Mouse (Mus musculus): ENCODE data around the gene Wnt5b.

Gene Wnt5b

DNA sequence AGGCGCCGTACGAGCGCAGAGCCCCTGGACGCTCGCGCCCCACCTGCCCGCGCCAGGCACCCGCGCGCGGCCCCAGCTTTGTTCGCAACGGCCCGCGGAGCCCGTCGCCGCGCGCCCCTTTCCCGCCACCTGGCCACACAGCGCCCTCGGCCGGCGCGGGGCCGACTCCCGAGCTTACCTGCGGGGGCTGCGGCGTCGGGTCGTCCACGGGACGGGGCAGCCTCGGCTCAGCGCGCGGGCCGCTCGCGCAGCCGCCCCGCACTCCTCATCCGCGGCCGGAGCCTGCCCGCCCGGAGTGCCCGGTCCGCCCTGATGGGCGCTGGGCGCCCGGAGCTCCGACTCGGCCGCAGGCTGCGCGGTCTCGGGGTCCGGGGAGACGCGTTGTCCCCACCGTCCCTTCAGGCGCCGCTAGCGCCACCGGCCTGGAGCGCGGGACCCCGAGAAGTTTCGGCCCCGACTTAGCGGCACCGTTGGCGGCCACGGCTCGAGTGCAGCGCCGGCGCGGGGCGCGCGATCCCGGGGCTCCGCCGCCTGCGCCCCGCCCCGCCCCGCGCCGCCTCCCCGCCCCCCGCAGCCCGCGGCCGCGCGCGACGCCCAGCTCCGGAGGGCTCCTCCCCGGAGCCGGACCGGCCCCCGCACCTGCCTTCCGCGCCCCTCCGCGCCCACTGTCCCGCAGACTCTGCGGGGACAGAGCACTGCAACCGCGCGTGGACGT is at the start of gene Wnt5b:
TSS of gene Wnt5b (minus strand) at position 545 of the 715 bp plus-strand sequence.
- DNase-seq (ENCODE audit: low read depth in 2 of 2, low spot score in 2 of 2), result no peak

DNA sequence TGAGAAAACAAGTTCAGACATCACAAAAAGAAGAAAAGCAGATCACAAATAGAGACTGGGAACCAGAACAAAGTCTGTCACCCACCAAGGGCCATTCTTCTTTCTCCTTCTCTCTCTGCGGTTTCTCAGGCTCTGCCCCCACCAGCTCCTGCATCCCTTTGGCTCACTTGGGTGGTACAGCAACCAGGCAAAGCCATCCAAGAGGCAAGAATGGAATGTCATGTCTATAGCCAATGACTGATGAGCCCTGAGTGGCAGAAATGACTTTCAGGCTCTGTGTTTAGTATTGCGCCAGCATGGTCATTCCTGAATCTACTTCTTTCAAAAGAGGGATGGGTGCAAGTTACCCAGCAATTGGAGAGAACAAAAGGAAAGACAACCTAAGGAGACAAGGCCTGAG is 46.7 kb upstream of the Wnt5b start:
- no peak for DNase-seq (ENCODE audit: low read depth in 2 of 2, low spot score in 2 of 2)

DNA sequence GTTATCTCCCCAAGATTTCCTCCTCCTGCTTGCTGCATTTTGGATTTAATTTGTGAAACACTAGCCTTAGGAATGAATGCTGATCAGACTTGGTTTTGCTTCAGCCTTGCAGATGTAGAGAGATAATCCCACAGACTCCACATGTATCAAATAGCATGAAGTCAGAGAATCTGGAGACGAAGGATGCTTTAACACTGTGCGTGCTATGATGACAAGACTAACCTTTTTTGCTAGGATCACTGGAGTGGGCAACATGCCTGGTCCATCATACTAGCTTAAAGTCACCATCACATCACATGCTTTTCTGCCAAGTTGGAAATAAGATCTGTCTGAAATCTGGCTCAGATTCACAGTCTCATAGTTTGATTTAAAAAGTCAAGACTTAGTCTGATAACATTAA is 43.8 kb upstream of the Wnt5b start:
- no peak for DNase-seq (ENCODE audit: low read depth in 2 of 2, low spot score in 2 of 2)

DNA sequence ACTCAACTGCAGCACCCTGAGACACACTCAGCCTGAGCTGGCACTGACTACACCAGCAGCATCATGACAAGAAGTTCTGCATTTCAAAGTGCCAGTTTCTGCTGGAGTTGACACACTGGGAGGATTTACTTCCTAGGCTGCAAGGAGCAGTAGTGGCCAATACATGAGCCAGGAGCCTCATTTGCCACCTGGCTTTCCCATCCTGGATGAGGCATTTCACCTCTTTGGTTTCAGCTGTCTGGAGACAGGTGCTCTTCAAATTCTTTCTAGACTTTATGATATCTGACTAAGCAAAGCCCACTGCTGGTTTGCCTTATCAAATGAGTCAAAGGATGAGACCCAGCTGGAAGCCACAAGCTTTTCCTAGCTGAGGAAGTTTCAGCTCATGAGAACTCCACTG is 43.3 kb upstream of the Wnt5b start:
- DNase-seq (ENCODE audit: low read depth in 2 of 2, low spot score in 2 of 2), result no peak

DNA sequence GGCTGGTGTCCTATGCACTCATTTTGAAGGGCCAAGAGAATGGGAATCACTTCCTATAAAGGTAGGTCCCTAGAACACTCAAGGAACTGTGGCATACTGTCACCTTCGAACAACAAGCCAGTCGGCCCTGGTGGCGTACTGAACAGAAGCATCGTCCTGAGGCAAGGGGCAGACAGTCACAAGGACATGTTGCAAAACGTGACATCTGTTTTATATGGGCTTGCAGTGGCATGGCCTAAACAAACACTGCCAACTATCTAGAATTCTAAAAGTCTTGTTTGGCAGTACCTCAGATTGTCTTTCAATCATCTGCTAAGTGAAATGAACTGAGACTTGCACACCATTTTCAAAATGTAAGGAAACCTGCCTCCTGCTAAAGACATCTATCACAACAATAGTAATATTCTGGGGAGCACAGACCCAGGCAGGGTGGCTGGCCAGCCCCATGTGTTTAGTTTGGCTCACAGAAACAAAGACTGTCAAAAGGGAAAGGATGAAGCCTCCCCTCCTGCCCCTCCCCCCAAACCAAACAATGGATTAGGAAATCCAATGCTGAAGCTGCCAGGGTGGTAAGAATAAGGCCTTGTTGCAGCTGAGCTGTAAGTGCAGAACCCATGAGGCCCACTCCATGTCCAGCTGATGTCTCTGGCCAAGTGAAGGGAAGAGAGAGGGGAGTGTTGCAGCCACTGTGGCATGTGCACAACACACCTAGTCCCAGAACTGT is 41.7 kb upstream of the Wnt5b start:
- DNase-seq (ENCODE audit: low read depth in 2 of 2, low spot score in 2 of 2), result no peak

DNA sequence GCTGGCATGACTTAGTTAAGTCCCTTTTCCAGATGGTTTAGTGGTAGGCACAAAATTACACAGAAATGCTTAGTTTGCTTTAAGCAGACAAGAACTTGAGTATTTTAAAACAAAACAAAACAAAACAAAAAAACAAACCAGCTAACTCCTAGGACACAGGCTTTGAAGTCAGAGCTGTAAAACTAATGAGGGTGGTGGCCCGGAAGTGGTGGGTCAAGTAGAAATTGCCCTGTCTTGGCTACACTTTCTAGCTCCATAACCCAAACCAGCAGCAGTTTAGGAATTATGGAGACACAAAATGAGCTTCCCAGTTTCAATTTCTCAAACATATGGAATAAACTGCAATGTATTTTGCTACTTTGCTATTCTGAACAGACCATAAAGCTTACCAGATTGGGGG is 39.9 kb upstream of the Wnt5b start:
- DNase-seq (ENCODE audit: low read depth in 2 of 2, low spot score in 2 of 2), result no peak

DNA sequence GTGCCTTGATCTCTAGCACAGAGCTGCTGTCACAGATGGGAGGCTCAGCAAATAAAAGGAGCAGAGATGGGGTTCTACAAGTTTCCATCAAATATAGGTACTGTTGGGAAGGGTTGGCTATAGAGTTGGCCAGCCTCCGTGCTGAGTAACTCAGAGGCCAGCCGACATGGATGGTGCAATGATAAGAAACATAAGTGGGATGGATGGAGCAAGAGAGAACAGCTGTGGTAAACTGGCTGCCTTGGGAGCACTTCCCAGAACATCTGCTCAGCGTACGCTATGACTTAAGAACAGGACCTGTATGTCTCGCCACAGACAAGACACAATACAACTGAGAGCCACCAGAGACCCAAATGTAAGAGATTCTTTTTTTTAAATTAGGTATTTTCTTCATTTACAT is 39.0 kb upstream of the Wnt5b start:
- no peak for DNase-seq (ENCODE audit: low read depth in 2 of 2, low spot score in 2 of 2)

DNA sequence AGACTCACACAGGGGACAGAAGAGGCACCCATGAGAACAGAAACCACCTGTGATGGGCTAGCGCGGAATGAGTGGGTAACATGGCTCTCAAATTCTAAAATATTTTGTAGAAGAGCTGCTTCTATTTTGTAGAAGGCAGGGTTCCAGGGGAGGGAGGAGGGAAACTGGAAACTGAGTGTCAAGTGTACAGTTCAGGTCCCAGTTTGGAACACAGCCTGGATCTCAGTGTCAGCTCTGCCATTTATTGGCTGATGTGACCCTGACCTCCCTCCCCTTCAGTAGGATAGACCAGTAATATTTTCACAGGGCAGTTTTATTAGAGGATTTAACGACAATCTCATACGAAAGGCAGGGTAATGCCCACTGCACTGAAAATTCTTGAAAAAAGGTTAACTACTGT is 32.6 kb upstream of the Wnt5b start:
- no peak for DNase-seq (ENCODE audit: low read depth in 2 of 2, low spot score in 2 of 2)

DNA sequence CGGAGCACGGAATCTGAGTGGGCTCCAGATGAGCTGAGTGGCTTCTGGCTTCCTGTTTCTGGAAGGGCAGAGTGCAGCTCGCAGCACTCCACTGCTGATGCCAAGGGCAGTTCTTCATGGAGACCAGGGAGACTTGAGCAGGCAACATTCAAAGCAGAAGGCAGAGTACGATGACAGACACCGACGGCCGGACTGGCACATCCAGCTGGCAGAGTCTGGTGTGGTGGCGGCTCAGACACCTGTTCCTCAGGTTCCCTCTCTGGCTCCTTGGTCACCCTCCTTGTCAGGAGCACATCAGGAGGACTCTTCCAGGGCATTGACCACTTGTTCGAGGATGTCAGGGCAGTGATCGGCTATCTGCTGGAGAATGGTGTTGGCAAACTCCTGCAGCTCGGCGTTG is 31.2 kb upstream of the Wnt5b start:
- DNase-seq (ENCODE audit: low read depth in 2 of 2, low spot score in 2 of 2), result no peak

DNA sequence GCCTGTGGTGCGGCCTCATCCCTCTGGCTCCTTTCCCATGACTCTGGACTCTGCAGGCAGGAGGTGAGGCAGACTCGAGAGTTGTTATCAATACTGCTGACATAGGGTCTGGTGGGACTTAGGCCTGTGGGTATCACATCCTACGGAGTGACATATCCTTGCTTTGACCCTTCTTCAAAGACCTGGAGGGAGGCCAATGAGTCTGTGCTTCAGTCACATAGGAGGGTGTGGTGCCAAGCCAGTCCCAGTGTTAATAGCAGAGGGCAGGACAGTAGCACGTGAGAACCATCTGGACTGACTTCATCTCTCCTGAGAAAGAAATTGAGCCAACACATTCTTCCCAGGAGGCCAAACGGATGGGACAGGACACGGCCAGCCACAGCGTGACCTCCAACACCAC is 28.1 kb upstream of the Wnt5b start:
- DNase-seq (ENCODE audit: low read depth in 2 of 2, low spot score in 2 of 2), result no peak

DNA sequence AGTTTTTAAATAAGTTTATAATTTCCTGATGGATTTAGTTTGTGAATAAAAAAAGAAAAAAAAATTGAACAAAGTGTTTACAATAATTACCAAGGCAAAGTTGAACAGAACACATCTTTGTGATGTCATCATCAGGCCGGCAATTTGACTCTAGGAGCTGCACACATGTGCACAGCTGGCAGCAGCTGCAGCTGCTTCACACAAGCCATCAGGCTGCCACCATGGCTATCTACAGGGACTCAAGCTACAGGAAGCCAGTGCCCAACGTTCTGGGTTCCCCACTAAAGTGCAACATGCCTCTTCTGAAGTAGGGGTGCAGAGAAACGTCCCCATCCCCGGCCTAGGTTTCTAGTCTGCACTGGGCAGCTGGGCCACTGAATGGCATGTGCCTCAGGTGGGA is 26.6 kb upstream of the Wnt5b start:
- DNase-seq (ENCODE audit: low read depth in 2 of 2, low spot score in 2 of 2), result no peak

DNA sequence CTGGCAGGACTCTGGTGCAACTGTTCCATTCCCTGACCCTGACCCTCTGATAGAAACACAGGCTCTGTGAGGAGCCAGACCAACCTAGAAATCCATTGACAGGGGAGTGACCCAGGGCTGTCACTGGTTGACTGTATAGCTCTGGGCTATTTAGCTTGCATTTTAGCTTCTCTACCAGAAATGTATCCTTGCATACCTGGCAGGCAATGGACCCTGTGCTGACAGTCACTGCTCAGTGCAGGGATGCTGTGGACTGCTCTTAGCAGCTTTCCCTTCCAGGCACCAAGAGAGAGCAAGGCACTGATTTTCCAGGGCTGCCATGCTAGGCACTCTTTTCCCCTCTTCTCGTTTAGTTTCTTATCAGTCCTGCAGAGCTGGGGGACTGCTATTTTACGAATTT is 24.2 kb upstream of the Wnt5b start:
- no peak for DNase-seq (ENCODE audit: low read depth in 2 of 2, low spot score in 2 of 2)

DNA sequence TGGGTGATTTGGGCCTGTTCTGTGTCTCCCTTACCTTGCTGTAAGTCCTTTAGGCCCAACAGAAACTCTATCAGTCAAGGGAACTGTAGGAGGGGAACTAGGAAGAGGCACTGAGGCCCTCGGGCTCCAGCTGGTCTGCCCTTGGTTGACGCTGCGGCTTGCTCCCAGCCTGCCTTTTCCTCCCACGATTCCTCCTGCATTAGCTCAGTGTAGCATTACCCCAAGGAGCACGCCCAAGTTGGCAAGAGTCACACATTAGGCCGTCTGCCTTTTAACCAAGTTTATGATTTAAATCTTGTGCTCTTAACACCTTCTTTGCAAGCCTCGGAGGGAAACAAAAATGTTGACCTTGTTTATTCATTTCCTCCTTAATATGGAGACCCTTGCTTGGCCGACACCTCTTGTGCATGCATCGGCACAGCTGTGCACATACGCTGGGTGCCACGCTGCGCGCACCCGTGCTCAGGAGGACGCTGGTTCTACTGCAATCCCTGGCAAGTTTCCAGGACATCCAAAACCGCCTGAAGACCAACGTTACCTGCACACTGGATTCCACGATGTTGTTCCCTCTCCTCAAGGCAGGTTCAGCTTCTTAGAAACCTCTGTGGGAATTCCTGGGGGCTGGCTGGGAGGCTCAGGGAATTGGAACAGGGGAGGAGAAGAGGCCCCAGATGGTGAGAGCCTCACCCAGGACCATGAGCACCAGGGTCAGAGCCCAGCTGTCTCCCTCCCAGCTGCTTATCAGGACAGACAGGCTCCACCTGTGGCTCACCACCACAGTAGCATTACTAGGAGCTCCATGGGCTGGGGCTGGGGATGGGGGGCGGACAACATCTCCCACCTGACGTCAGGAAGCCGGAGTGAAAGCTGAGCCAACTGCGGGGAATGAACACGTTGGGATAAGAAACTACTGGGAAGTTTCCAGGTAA is 21.6 kb upstream of the Wnt5b start:
- DNase-seq (ENCODE audit: low read depth in 2 of 2, low spot score in 2 of 2), result no peak

DNA sequence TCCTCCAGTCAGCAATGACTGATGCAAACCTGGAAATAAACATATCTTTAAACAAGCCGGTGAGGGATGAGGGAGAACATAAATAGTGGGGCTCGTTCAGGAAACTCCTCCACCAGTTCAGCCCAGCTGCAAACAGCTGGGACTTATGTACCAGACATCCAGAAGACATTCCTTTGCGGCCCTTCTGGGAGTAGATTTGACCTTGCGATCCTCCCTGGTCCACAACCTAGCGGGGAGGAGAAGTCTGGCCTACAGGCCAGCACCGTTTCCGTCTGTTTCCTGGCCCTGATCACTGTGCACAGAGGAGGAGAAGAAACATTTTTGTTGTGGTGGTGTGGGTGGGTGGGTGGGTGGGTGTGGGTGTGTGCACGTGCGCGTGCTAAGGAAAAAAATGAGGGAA is 18.4 kb upstream of the Wnt5b start:
- no peak for DNase-seq (ENCODE audit: low read depth in 2 of 2, low spot score in 2 of 2)

DNA sequence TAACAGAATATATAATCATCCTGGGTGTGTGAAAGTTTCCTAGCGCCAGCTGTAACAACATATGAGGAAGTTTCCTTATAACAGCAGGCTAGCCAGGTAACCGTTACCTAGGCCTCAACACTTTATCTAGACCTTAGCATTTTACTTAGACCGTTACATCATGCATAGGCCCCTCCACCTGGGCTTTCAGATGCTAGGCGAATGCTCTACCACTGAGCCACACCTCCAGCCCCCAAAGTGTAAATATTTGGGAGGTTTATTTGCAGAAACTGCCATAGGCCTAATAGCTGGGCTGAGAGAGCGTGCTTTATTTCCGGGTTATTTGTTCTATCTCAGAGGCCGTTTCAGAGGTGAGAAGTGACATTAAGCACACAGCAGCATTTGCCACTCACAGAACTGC is 14.7 kb upstream of the Wnt5b start:
- no peak for DNase-seq (ENCODE audit: low read depth in 2 of 2, low spot score in 2 of 2)

DNA sequence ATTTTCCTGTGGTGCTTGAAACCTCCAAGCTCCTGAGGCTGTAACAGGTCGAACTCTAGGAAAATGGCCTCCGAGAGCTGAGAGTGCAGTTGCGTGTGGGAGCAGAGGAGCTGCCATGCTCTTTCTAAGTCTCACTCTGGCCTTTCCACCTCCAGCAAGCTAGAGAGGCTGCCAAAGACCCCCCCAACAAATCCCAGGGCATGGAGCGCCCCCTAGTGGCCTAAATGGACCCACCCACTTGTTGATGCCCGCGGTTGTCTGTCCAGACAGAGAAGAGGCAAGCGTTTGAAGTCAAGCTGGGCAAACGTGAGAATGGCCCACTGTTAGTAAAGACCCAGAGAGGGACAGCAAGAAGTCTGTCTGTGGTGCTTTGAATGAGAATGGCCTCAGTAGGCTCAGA is 10.3 kb upstream of the Wnt5b start:
- DNase-seq (ENCODE audit: low read depth in 2 of 2, low spot score in 2 of 2), result peak; percentile 25 to 27

DNA sequence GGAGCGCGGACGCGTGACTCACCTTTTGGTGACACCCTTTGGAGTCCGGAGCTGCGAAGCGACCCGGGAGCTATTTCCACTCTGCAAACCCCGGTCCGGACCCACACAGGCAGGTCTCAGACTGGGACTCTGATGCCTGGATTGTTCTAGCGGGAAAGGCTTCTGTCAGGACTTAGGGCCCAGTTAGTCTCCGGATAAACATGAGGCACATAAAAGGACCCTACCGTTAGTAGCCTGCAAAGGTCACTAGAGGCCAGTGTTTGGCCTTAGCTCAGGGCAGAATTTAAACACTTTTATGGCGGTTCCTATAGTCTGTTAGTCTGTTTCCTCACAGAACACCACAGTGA is 344 bp upstream of the Wnt5b start:
- peak; percentile 19 to 30 for DNase-seq (ENCODE audit: low read depth in 2 of 2, low spot score in 2 of 2)

DNA sequence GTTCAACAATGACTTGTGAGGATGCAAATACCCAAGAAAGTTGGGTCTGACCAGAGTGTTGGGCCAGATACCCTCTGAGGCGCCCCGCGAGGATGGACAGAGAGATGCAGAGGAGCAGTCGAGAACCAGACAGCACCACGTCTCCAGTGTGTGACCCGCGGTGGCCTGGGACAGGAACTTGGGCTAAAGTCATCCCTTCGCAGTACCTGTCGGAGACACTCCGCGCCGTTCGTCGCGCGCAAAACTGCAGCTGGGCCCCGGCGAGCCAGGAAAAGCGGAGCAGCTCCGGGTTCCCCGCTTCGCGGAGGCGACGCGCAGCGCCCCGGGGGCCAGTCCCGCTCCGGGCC is 718 bp downstream of the Wnt5b start:
- DNase-seq (ENCODE audit: low read depth in 2 of 2, low spot score in 2 of 2), result no peak

DNA sequence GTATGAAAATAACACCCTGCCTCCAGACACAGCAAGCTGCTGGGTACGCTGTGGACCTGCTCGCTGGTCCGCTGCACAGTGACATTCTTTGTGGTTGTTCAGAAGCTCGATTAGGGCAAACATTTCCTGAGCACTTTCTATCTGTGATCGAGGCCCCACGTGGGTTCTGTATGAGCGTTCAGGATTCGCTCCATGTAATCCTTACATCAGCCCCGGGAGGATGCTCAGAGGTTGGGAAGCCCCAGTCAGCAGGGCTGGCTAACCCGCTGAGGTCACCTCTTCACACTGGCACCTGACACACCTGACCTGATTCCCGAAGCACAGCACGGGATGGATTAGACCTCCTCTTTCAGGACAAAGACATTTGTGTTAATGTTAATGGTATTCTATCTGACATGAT is 8.3 kb downstream of the Wnt5b start:
- no peak for DNase-seq (ENCODE audit: low read depth in 2 of 2, low spot score in 2 of 2)

DNA sequence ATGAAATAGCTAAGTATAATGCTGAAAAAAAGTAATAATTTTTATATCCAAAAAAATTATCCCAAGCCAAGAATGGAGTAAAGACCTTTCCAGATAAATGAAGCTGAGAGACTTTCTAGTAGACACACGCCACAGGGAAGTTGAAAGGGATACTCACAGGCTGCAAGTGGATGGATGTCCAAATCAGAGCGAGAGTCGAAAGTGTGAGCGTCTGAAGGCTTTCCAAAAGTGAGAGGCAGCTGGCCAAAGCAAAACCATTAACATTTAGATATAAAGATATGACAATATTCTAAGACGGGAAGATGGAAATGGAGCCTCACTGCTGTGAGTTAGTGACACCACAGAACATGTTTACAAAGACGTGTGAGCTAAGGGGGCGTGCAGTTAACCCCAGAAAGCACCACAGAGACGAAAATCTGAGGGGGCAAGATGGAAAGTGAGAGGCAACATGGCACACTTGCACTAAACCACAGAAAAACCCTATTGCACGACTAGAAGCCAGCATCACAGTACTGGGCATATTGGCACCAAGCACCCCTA is 10.9 kb downstream of the Wnt5b start:
- DNase-seq (ENCODE audit: low read depth in 2 of 2, low spot score in 2 of 2), result no peak

DNA sequence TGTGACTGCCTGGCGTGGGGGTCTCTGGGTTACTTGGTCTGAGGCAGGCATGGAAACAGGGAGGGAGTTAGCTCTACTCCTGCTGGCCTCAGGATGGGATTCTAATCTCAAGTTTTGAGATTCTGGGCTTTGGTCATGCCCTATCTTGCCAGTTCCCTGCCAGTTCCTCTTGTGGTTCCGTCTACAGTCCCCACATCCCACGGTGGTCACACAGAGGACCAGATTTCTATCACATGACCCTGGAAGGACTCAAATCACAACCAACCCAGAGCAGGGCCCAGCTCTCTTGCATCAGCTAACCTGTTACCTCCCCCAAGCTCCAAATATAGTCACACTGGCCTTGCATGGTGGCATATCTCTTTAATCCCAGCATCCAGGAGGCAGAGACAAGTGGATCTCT is 14.5 kb downstream of the Wnt5b start:
- DNase-seq (ENCODE audit: low read depth in 2 of 2, low spot score in 2 of 2), result no peak

DNA sequence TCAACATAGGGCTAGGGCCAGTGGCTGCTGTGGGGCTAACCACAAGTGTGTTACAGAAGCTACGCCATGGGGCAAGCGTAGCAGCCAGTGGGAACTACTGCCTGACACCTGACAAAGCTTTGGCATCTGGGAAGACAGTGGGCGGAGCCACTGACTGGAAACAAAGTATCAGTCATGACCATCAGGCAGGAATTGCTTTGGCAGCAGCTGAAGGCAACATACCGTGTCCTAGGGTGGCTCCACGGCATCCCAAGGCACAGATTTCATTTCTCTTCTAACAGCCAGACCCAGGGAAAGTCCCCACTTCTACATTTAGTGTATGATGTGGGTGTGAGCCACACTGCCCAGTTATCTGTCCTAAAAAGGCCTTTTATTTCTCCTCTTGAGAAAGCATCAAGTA is 17.6 kb downstream of the Wnt5b start:
- DNase-seq (ENCODE audit: low read depth in 2 of 2, low spot score in 2 of 2), result no peak
